Mouse (Mus musculus): Measurements from ENCODE around the gene Tmbim4.

Tmbim4 gene

DNA sequence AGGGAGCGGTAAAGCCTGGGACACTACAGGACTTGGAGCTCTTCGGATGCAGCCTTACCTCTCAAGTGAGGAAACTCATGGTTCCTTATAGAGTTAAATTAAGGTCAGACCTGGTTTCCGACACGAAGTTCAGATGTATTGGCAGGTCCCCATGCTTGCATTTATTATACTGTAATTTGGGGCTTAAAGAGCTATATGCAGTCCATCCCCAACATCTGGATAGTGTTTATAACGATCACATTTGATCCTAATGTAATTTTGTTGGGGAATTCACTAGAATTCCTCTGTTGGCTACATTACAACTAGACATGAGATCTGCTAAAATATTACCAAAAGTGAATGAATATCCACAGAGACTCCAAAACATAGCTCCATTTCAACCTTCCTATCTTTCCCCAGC lies 44.3 kb downstream of the Tmbim4 start:
- DNase-seq (ENCODE audit: low spot score): no peak

DNA sequence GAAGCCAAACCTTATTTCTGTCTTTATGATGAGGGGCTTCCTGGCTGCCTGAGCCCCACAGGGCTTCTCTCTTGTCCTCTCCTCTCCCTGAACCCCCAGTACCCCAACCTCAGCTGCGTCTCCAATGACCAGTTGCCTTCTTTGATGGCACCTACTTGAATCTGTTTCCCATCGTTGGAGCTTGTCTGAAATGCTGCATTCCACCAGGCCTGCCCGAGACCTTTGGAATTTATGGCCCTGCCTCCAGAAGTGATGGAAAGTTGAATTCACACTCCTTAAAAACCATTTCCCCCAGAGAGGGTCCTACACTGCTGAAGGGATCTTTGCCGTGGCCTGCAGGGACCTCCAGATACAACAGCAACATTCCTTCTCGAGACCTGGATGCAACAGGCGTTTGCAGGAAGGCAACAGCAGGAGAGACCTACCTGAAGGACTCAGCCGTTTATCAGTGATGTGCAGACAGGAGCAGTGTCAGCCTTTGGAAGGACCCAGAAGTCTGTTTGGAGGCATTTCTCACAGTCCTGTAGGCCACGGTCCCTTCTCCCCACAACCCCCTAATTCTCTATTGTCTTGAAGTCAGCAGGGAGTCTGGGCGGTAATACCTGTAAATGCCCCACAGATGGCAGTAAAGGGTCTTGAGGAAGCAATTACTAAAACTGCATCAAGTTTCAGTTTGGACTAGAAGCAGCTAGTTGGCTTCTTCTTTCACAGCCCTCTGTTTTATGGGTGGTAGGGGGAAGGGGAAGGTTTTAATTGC lies 45.8 kb downstream of the Tmbim4 start:
- DNase-seq (ENCODE audit: low spot score): peak; percentile 45

DNA sequence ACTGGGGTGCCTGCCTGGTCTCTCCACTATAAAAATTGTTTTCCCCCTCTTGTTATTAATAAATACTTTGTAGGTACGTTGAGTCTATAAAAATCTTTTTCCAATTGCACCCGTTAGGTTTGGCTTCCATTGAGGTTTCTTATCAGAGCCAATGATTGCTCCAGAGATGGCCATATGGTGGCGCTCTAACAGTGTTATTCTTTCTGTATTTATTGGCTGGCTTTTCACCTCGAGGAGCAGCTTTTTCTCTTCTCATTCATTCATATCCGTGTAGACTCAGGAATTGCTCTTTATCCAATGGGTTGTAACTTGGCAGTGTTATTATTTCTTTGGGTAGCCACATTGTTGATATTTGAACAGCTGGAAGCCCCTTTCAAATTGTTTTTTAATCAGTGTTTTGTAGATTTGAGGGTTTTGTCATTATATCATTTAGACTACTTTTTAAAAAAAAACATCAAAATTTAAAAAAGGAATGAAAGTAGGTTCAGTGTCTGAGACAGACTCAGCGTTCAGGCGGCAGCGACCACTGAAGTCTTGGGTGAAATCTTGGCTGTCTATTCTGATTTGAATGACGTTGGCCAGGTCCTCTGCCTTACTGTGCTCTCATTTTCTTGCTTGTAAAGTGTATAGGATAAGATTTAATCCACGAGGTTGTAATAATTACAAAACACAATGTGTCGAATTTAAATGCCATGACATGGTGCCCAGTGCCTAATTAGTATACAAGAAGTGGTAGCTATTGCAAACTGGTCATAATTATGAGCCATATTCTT lies 49.7 kb downstream of the Tmbim4 start:
- DNase-seq (ENCODE audit: low spot score): no peak

DNA sequence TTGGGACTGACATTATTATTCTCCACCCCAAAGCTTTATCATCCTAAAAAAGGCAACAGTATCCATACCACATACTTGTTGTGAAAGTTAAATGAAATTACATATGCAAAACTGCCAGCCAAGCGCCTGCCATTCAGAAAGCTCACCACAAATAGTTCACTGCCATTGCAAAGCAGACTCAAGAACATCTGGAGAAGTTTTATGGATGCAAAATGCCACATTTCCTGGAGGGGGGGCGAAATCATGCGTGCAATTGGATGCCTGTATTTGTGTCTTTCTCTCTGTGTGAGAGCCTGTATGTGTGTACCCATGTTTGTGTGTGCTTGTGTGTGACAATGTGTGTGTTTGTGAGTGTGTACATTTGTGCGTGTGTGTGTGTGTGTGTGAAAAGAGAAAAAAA lies 50.4 kb downstream of the Tmbim4 start:
- no peak for DNase-seq (ENCODE audit: low spot score)

DNA sequence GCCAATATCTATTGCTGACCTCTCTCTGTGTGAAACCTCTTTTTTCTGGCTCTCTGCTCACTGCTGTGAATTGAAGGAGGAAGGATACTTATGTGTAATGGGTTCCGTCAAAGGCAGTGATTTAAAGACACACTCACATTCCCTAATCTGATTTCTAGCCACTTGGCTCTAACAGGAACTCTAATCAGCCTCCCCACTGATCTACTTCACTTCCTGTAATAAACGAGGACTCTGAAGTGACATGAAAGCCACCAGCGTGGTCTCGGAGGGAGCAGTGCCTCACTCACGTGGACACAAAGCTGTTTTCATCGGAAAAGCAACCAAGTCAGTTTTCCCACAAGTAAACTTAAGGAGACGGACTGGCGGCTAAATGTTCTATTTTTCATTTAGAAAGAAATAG lies 51.4 kb downstream of the Tmbim4 start:
- no peak for DNase-seq (ENCODE audit: low spot score)

DNA sequence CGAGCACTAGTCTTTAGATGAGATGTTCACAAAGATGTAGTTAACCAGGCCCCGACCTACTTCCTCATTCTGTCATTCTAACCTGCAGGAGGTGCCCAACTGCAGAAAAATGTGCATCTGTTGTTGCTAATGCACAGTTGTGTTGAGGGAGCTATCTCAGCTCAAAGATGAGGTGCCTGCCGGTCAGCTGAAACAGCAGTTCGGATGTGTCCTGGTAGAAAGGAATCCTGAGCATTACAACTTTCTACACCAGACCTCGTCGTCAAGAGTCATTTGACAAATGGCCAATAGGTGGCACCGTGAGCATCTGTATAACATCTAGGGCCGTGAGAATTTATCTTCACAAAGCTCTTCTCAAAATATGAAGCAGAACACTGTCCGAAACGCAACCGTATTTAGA lies 55.8 kb downstream of the Tmbim4 start:
- DNase-seq (ENCODE audit: low spot score): peak; percentile 42

DNA sequence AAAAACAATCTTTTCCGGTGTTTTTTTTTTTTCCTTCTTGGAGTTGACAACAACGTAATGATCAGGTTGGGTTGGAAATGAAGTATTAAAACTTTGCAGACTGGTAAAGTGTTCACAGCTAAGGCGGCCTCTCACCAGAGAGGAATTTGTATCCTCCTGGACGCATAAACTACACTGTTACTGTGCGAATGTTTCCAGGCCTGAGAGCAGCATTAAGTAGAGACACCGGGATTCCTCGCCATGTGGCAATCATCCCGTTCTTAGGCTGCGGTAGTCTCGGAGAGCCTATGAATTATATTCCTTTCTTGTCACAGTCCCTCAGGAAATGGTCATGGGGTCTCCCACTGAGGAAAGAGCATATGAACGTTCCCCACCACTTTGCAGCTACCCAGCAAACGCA lies 66.4 kb downstream of the Tmbim4 start:
- no peak for DNase-seq (ENCODE audit: low spot score)

DNA sequence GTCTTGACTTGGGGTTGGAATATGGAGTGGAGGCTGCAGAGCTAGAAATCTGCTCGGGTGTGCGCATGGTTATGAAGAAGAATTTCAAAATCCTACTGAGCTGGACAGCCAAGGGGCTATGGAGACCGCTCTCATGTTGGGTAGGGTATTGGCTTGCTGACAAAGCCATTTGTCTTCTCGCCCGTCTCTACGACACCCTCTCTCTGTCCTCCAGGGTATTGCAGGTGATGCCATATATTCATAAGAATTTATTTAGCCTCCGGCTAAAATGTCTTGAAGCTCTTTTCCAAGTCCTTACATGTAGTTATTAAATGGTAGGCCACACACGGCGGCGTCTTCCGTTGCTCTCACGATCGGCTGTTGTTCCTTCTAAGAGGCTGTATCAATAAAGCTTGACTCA lies 68.6 kb downstream of the Tmbim4 start:
- no peak for DNase-seq (ENCODE audit: low spot score)

DNA sequence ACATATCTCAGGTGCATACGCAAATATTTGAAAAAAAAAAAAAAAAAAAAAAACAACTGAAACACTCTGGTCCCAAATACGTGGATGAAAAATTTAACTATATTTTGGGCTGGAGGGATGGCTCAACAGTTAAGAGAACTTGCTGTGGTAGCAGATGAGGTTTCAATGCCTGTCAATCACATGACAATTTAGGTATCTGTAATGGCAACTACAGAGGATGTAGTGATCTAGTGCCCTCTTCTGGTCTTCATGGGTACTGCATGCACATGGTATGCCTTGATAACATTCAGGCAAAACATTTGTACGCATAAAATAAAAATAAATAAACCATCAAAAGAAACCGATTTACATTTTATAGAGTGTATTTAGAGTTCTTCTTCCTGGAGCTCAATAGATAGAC lies 69.4 kb downstream of the Tmbim4 start:
- peak; percentile 8 for DNase-seq (ENCODE audit: low spot score)

DNA sequence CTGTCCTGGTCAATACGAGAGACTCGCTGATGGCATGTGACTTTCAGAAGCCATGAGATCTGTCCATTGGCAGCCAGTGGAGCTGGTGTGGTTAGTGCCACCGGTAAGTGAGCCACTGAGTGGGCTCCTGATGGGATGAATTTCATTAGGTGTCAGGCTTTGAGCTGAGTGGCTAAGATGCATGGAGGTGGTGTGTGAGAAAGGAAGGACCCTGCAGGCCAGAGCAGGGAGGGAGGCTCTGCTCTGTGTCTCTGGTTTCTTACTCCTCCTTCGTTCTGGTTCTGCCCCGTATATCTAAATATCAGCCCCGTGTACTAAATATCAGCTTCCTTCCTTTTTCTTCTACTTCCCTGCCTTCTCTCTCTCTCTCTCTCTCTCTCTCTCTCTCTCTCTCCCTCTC lies 69.9 kb downstream of the Tmbim4 start:
- no peak for DNase-seq (ENCODE audit: low spot score)

DNA sequence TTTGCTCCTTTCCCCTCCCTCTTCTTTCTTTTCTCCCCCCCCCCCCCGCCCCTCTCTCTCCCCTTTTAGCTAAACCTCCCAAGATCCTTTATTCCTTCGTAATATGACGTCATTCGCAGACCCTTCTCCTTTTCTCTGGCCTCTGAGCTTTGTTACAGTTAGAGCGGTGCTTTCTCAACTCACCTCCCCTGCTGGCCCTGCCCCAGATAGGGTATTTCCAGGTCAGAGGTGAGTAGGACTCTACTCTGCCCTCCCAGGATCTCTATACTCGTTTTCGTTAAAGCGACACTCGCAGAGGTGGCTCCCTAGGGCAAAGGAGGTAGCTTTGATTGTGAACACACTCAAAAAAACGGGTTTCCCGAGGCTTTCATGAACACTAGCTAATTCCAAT lies 70.5 kb downstream of the Tmbim4 start:
- DNase-seq (ENCODE audit: low spot score): no peak

DNA sequence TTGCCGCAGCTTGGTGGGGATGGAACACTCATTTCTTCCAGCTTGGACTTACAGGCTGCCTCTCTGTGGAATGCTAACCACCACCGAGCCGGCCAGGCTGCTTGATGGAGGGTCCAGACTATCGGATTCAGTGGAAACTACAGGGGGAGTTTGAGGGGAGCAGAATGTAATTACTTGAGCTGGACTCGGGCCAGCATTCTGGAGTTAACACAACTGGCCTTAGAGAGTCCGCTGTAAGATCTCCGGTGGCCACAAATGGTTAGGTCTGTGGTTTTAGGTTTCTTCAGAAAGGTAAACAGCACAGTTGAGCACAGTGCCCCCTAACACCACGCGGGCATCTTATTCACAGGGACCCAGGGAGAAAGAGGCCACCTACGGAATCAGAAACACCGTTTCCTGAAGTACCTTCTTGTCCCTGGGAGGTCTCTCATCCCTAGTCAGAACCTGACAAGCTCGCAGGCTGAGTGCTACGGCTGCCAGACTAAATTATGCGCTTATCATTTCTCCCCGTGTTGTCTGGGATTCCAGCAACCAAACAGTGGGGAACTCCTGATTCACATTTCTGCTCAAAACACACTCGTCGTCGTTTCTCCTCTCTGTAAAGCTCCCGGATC lies 71.0 kb downstream of the Tmbim4 start:
- no peak for DNase-seq (ENCODE audit: low spot score)

DNA sequence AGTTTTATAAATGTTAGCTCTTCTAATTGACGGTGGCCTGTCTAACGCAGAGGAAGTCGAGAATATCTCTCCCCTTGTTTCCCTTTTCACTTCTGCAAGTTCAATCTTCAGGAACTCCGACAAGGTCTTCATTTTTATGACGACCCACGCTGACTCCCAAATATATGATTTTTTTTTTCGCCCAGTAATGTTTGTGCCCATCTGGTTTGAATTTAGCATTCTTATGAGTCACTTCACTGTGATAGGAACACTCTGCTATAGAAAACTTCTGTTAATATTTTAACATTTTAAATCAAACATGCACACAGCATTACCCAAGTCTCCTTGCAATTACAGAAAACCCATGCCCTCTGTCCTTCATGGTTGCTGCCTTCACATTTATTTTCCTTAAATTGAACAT lies 71.9 kb downstream of the Tmbim4 start:
- no peak for DNase-seq (ENCODE audit: low spot score)
